Mouse (Mus musculus): ENCODE results near the gene Ube2n. TPM values are rescaled to one million over a fixed set of nuclear protein-coding genes. Genes with fewer than 3 reads are reported as not detected.

Gene Ube2n
- total RNA-seq, 2 experiments from 2014 or later = 196 to 206 TPM

GRCm38 (mm10) chr10:95590196-95590595 is 75.3 kb downstream of the Ube2n start:
- no peak for DNase-seq (ENCODE audit: low spot score in 2 of 2)

- DNase-seq (ENCODE audit: low spot score in 2 of 2) = no peak
Observed at GRCm38 (mm10) chr10:95591257-95591656, 76.3 kb downstream of the Ube2n start.

DNA sequence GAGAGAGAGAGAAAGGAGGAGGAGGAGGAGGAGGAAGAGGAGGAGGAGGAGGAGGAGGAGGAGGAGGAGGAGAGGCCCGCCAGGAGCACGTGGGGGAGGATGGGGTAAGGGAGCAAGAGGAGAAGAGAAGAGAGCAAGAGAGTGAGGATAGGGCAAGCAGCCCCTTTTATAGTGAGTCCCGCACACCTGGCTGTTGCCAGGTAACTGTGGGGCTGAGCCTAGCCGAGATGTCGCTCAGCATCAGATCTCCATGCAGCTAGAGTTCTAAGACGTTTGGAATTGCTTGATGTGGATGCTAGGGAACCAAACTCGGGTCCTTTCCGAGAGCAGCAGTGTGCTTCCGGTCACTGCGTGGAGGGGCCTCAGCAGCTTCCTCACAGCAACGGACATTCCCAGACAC is 79.5 kb downstream of the Ube2n start:
- no peak for DNase-seq (ENCODE audit: low spot score in 2 of 2)

Small RNA genes within 50 kb of the gene (microRNA-seq; reads per million reads assigned to microRNA genes)
- gene Mir3058 = 2.3 to 2.7 reads per million in 2 experiments

Other genes starting within 250 kb of the Ube2n start
- gene Cradd, start 191.0 kb upstream of the Ube2n start, total RNA-seq (2021) = 1 to 10 TPM; 5.7 to 6.7 TPM
- gene Socs2, start 98.0 kb upstream of the Ube2n start, total RNA-seq (2021) = 10 to 100 TPM; 30.6 to 32.9 TPM
- gene Mrpl42, start 13.2 kb upstream of the Ube2n start, total RNA-seq (2021) = 10 to 100 TPM; 74.3 to 74.4 TPM
- 10 to 100 TPM; 64.1 to 66.4 TPM for gene Nudt4, start 49.0 kb downstream of the Ube2n start, total RNA-seq (2021)
- not detected for gene Anapc15-ps, start 158.3 kb downstream of the Ube2n start, total RNA-seq (2021)

Data from layer of hippocampus, adult 18-20 months (tissue).